Mouse (Mus musculus) embryonic facial prominence, embryonic 15.5 days (tissue): ENCODE measurements around the gene Mtx2. TPM values are rescaled to one million over a fixed set of nuclear protein-coding genes. Genes with fewer than 3 reads are reported as not detected.

Source experiments
- ATAC-seq: fragments of 200-750 bp; cut with Nextera tagmentation; 2 replicates; pipeline ENCODE4 v1.8.0; 2017; ENCODE audit warnings: low read depth, moderate TSS enrichment; ENCODE audit not compliant: insufficient number of reproducible peaks, low FRiP score, low TSS enrichment
- H3K27ac ChIP-seq: fragments of 300-500 bp; sonication (generic); replicated peaks from 2 replicates; pipeline ENCODE4 v1.5.1; 2015; ENCODE audit warnings: mild to moderate bottlenecking, inconsistent platforms
- H3K27me3 ChIP-seq: fragments of 300-500 bp; sonication (generic); 2 replicates; pipeline ENCODE4 v1.6.1; 2015; ENCODE audit warnings: inconsistent platforms
- H3K36me3 ChIP-seq: fragments of 300-500 bp; sonication (generic); 2 replicates; pipeline ENCODE4 v1.6.1; 2015; ENCODE audit warnings: mild to moderate bottlenecking, inconsistent platforms
- H3K4me1 ChIP-seq: fragments of 300-500 bp; sonication (generic); 2 replicates; pipeline ENCODE4 v1.6.1; 2015; ENCODE audit warnings: inconsistent platforms
- H3K4me2 ChIP-seq: fragments of 300-500 bp; sonication (generic); replicated peaks from 2 replicates; pipeline ENCODE4 v1.6.1; 2015; ENCODE audit warnings: mild to moderate bottlenecking, inconsistent platforms
- H3K4me3 ChIP-seq: fragments of 300-500 bp; sonication (generic); replicated peaks from 2 replicates; pipeline ENCODE4 v1.5.1; 2015; ENCODE audit warnings: mild to moderate bottlenecking, inconsistent platforms
- H3K9ac ChIP-seq: fragments of 300-500 bp; sonication (generic); 2 replicates; pipeline ENCODE4 v1.6.1; 2015; ENCODE audit warnings: inconsistent platforms
- H3K9me3 ChIP-seq: fragments of 300-500 bp; sonication (generic); replicated peaks from 2 replicates; pipeline ENCODE4 v1.6.1; 2016; ENCODE audit warnings: inconsistent platforms
- whole genome bisulfite sequencing: fragments of 180-500 bp; shearing (Covaris S2); methylation state at CpG from one replicate; pipeline ENCODE4 v1.1.7; 2015; 5-methylcytosine and 5-hydroxymethylcytosine counted together
- polyA plus RNA-seq: library from polyadenylated mRNA; unstranded; fragments of >200 nt; fragmentation: Nextera tagmentation; extraction: Ambion mirVana; gene quantifications from 2 replicates; pipeline ENCODE4 v1.2.1, GENCODE M21; 2015

Gene Mtx2
- polyA plus RNA-seq: 99.9 and 102 TPM in 2 replicates

GRCm38 (mm10) chr2:74825730-74826430 lies at the start of gene Mtx2:
Mtx2 (plus strand) TSS chr2:74825803.
- H3K27me3 ChIP-seq: peaks cover 8% of the 10 kb centered on the region; the same call in 1 of the 2 replicates
- ATAC-seq: peak; percentile 88
- 0 out of 2 replicates have a peak, but pooled peaks cover 4% of the 10 kb centered on the region for H3K4me1 ChIP-seq
- no peaks in the 10 kb centered on the region for H3K36me3 ChIP-seq
- under 1% methylated on average over 74 of the region's 74 CpGs for WGBS
- peak within 1 kb of the TSS; percentile 64 for H3K4me2 ChIP-seq
- H3K9ac ChIP-seq: peak within 1 kb of the TSS; percentile 93
- peak within 1 kb of the TSS; percentile 96 for H3K4me3 ChIP-seq
- no peaks in the 10 kb centered on the region for H3K9me3 ChIP-seq
- peak within 1 kb of the TSS; percentile 90 for H3K27ac ChIP-seq

- Histone ChIP-seq H3K36me3 (no peaks in the 10 kb centered on the region), H3K4me1 (no peaks in the 10 kb centered on the region), H3K4me2 (no peak overlapping the region), H3K9me3 (no peaks in the 10 kb centered on the region), H3K27ac (no peak overlapping the region), H3K27me3 (peaks cover 5% of the 10 kb centered on the region), H3K4me3 (no peak overlapping the region), H3K9ac (no peak overlapping the region)
- WGBS: 56% methylated on average over 13 of the region's 13 CpGs
- no peak for ATAC-seq
These were observed 47.9 kb upstream of the Mtx2 start for GRCm38 (mm10) chr2:74777536-74778275.

GRCm38 (mm10) chr2:74781386-74781785 lies 44.2 kb upstream of the Mtx2 start:
- WGBS: 48% methylated on average over 5 of the region's 5 CpGs
- Histone ChIP-seq H3K27me3 (0 out of 2 replicates have a peak, but pooled peaks cover 5% of the 10 kb centered on the region), H3K36me3 (no peaks in the 10 kb centered on the region), H3K4me3 (no peak overlapping the region), H3K27ac (no peak overlapping the region), H3K9me3 (no peaks in the 10 kb centered on the region), H3K4me1 (no peaks in the 10 kb centered on the region), H3K9ac (no peak overlapping the region), H3K4me2 (no peak overlapping the region)
- ATAC-seq: no peak

GRCm38 (mm10) chr2:74795531-74795930 lies 30.1 kb upstream of the Mtx2 start:
- WGBS: 32% methylated on average over 7 of the region's 7 CpGs
- no peaks in the 10 kb centered on the region for H3K27me3 ChIP-seq
- H3K4me3 ChIP-seq: no peak overlapping the region
- no peaks in the 10 kb centered on the region for H3K4me1 ChIP-seq
- ATAC-seq: no peak
- no peak overlapping the region for H3K4me2 ChIP-seq
- H3K9me3 ChIP-seq: no peaks in the 10 kb centered on the region
- no peak overlapping the region for H3K27ac ChIP-seq
- no peaks in the 10 kb centered on the region for H3K36me3 ChIP-seq
- no peak overlapping the region for H3K9ac ChIP-seq

- Histone ChIP-seq H3K27me3 (no peaks in the 10 kb centered on the region), H3K4me3 (no peak overlapping the region), H3K4me2 (no peak overlapping the region), H3K9me3 (no peaks in the 10 kb centered on the region), H3K9ac (no peak overlapping the region), H3K36me3 (no peaks in the 10 kb centered on the region), H3K4me1 (no peaks in the 10 kb centered on the region), H3K27ac (no peak overlapping the region)
- ATAC-seq: no peak
- WGBS: 38% methylated on average over 5 of the region's 5 CpGs
These were observed 17.2 kb upstream of the Mtx2 start for GRCm38 (mm10) chr2:74808431-74808830.

- no peak for ATAC-seq
- Histone ChIP-seq H3K36me3 (no peaks in the 10 kb centered on the region), H3K4me1 (0 out of 2 replicates have a peak, but pooled peaks cover 4% of the 10 kb centered on the region), H3K27me3 (peaks cover 18% of the 10 kb centered on the region; the same call in 1 of the 2 replicates), H3K27ac (no peak overlapping the region), H3K9ac (no peak overlapping the region), H3K9me3 (no peaks in the 10 kb centered on the region), H3K4me2 (no peak overlapping the region), H3K4me3 (no peak overlapping the region)
- WGBS: 34% methylated on average over 5 of the region's 5 CpGs
These were observed 2.9 kb upstream of the Mtx2 start for GRCm38 (mm10) chr2:74822654-74823053.

- no peaks in the 10 kb centered on the region for H3K9me3 ChIP-seq
- 0 out of 2 replicates have a peak, but pooled peaks cover 4% of the 10 kb centered on the region for H3K4me1 ChIP-seq
- ATAC-seq: no peak
- 69% methylated on average over 3 of the region's 3 CpGs for WGBS
- peak overlapping the region; percentile 96 for H3K4me3 ChIP-seq
- H3K36me3 ChIP-seq: no peaks in the 10 kb centered on the region
- H3K27ac ChIP-seq: peak overlapping the region; percentile 90
- H3K9ac ChIP-seq: peak overlapping the region; percentile 93; the same call in 1 of the 2 replicates
- peaks cover 10% of the 10 kb centered on the region; the same call in 1 of the 2 replicates for H3K27me3 ChIP-seq
- H3K4me2 ChIP-seq: peak overlapping the region; percentile 64
These were observed 253 bp upstream of the Mtx2 start for GRCm38 (mm10) chr2:74825371-74825729.

GRCm38 (mm10) chr2:74846992-74847391 lies 21.4 kb downstream of the Mtx2 start:
- 0 out of 2 replicates have a peak, but pooled peaks cover 3% of the 10 kb centered on the region for H3K4me1 ChIP-seq
- no peak overlapping the region for H3K9ac ChIP-seq
- no peaks in the 10 kb centered on the region for H3K9me3 ChIP-seq
- no peak for ATAC-seq
- no peak overlapping the region for H3K27ac ChIP-seq
- H3K27me3 ChIP-seq: no peaks in the 10 kb centered on the region
- H3K36me3 ChIP-seq: no peaks in the 10 kb centered on the region
- H3K4me3 ChIP-seq: no peak overlapping the region
- H3K4me2 ChIP-seq: no peak overlapping the region
- WGBS: 80% methylated on average over 5 of the region's 5 CpGs

- no peak overlapping the region for H3K4me3 ChIP-seq
- no peak overlapping the region for H3K27ac ChIP-seq
- no peaks in the 10 kb centered on the region for H3K9me3 ChIP-seq
- H3K4me1 ChIP-seq: 0 out of 2 replicates have a peak, but pooled peaks cover 3% of the 10 kb centered on the region
- no peak overlapping the region for H3K9ac ChIP-seq
- 63% methylated on average over 2 of the region's 2 CpGs for whole genome bisulfite sequencing
- ATAC-seq: no peak
- H3K4me2 ChIP-seq: no peak overlapping the region
- H3K36me3 ChIP-seq: no peaks in the 10 kb centered on the region
- no peaks in the 10 kb centered on the region for H3K27me3 ChIP-seq
These were observed 21.9 kb downstream of the Mtx2 start for GRCm38 (mm10) chr2:74847516-74847915.

GRCm38 (mm10) chr2:74850036-74850435 lies 24.4 kb downstream of the Mtx2 start:
- Histone ChIP-seq H3K4me2 (no peak overlapping the region), H3K4me3 (no peak overlapping the region), H3K27ac (no peak overlapping the region), H3K9ac (no peak overlapping the region), H3K4me1 (0 out of 2 replicates have a peak, but pooled peaks cover 3% of the 10 kb centered on the region), H3K27me3 (no peaks in the 10 kb centered on the region), H3K36me3 (no peaks in the 10 kb centered on the region), H3K9me3 (no peaks in the 10 kb centered on the region)
- ATAC-seq: no peak
- 34% methylated on average over 1 of the region's 1 CpGs for WGBS

GRCm38 (mm10) chr2:74862070-74862476 lies 36.5 kb downstream of the Mtx2 start:
- H3K9me3 ChIP-seq: no peaks in the 10 kb centered on the region
- H3K4me2 ChIP-seq: no peak overlapping the region
- no peaks in the 10 kb centered on the region for H3K27me3 ChIP-seq
- H3K9ac ChIP-seq: no peak overlapping the region
- H3K4me3 ChIP-seq: no peak overlapping the region
- H3K4me1 ChIP-seq: no peaks in the 10 kb centered on the region
- H3K27ac ChIP-seq: no peak overlapping the region
- ATAC-seq: no peak
- H3K36me3 ChIP-seq: peaks cover 3% of the 10 kb centered on the region; the same call in 1 of the 2 replicates
- 89% methylated on average over 1 of the region's 1 CpGs for WGBS
